Mouse (Mus musculus): ENCODE data around the gene Krt36. TPM values are rescaled to one million over a fixed set of nuclear protein-coding genes. Genes with fewer than 3 reads are reported as not detected.

Gene Krt36
- total and polyA plus RNA-seq, 2 experiments from 2014 or later, result 0.44 TPM; not detected in 1

GRCm38 (mm10) chr11:100124901-100125300 lies 19.5 kb upstream of the Krt36 start:
- Histone ChIP-seq H3K4me2 (ENCODE audit: low read depth, low read length, poor library complexity, severe bottlenecking) (no peak overlapping the region), H3K36me3 (ENCODE audit: insufficient read depth, low read length) (no peaks in the 10 kb centered on the region), H3K27me3 (ENCODE audit: insufficient read depth, low read length) (no peaks in the 10 kb centered on the region), H3K4me3 (ENCODE audit: low read depth, low read length) (no peak overlapping the region), H3K9ac (replicated peaks; ENCODE audit: low read length, poor library complexity, severe bottlenecking) (no peak overlapping the region), H3K4me1 (ENCODE audit: insufficient read depth, low read length) (no peaks in the 10 kb centered on the region), H3K27ac (ENCODE audit: low read depth, low read length) (no peak overlapping the region), H3K9me3 (ENCODE audit: low read length) (no peaks in the 10 kb centered on the region)
- WGBS, result 77% methylated on average over 7 of the region's 7 CpGs
- TF ChIP-seq CTCF (IDR thresholded peaks at IDR 0.05), result no peak
- no peak for DNase-seq (ENCODE audit: low spot score)
- ATAC-seq (ENCODE audit: low FRiP score), result no peak

GRCm38 (mm10) chr11:100121466-100121865 lies 16.0 kb upstream of the Krt36 start, which contains the start of gene Krt13:
Gene Krt13, minus strand, starts transcription at chr11:100121566.
- Histone ChIP-seq H3K4me1 (ENCODE audit: insufficient read depth, low read length) (no peaks in the 10 kb centered on the region), H3K27me3 (ENCODE audit: insufficient read depth, low read length) (no peaks in the 10 kb centered on the region), H3K27ac (ENCODE audit: low read depth, low read length) (no peak within 1 kb of the TSS), H3K9me3 (ENCODE audit: low read length) (no peaks in the 10 kb centered on the region), H3K4me2 (ENCODE audit: low read depth, low read length, poor library complexity, severe bottlenecking) (no peak within 1 kb of the TSS), H3K36me3 (ENCODE audit: insufficient read depth, low read length) (no peaks in the 10 kb centered on the region), H3K9ac (replicated peaks; ENCODE audit: low read length, poor library complexity, severe bottlenecking) (no peak within 1 kb of the TSS), H3K4me3 (ENCODE audit: low read depth, low read length) (no peak within 1 kb of the TSS)
- no peak for DNase-seq (ENCODE audit: low spot score)
- no peak for ATAC-seq (ENCODE audit: low FRiP score)
- WGBS, result 89% methylated on average over 3 of the region's 3 CpGs
- TF ChIP-seq CTCF (IDR thresholded peaks at IDR 0.05), result no peak

- no peak for TF ChIP-seq CTCF (IDR thresholded peaks at IDR 0.05)
- Histone ChIP-seq H3K36me3 (ENCODE audit: insufficient read depth, low read length) (no peaks in the 10 kb centered on the region), H3K4me2 (ENCODE audit: low read depth, low read length, poor library complexity, severe bottlenecking) (no peak overlapping the region), H3K27ac (ENCODE audit: low read depth, low read length) (no peak overlapping the region), H3K9ac (replicated peaks; ENCODE audit: low read length, poor library complexity, severe bottlenecking) (no peak overlapping the region), H3K4me3 (ENCODE audit: low read depth, low read length) (no peak overlapping the region), H3K27me3 (ENCODE audit: insufficient read depth, low read length) (no peaks in the 10 kb centered on the region), H3K9me3 (ENCODE audit: low read length) (no peaks in the 10 kb centered on the region), H3K4me1 (ENCODE audit: insufficient read depth, low read length) (no peaks in the 10 kb centered on the region)
- no peak for DNase-seq (ENCODE audit: low spot score)
- 92% methylated on average over 5 of the region's 5 CpGs for WGBS
- ATAC-seq (ENCODE audit: low FRiP score), result no peak
Observed at GRCm38 (mm10) chr11:100120331-100120730, 14.9 kb upstream of the Krt36 start.

- H3K4me3 ChIP-seq (ENCODE audit: low read depth, low read length), result no peak overlapping the region
- no peaks in the 10 kb centered on the region for H3K27me3 ChIP-seq (ENCODE audit: insufficient read depth, low read length)
- H3K4me2 ChIP-seq (ENCODE audit: low read depth, low read length, poor library complexity, severe bottlenecking), result no peak overlapping the region
- H3K9me3 ChIP-seq (ENCODE audit: low read length), result no peaks in the 10 kb centered on the region
- no peak overlapping the region for H3K27ac ChIP-seq (ENCODE audit: low read depth, low read length)
- ATAC-seq (ENCODE audit: low FRiP score), result no peak
- H3K4me1 ChIP-seq (ENCODE audit: insufficient read depth, low read length), result no peaks in the 10 kb centered on the region
- DNase-seq (ENCODE audit: low spot score), result no peak
- no peak for TF ChIP-seq CTCF (IDR thresholded peaks at IDR 0.05)
- WGBS, result 91% methylated on average over 2 of the region's 2 CpGs
- no peak overlapping the region for H3K9ac ChIP-seq (replicated peaks; ENCODE audit: low read length, poor library complexity, severe bottlenecking)
- H3K36me3 ChIP-seq (ENCODE audit: insufficient read depth, low read length), result no peaks in the 10 kb centered on the region
Observed at GRCm38 (mm10) chr11:100113742-100114029, 8.3 kb upstream of the Krt36 start.

- no peak overlapping the region for H3K4me2 ChIP-seq (ENCODE audit: low read depth, low read length, poor library complexity, severe bottlenecking)
- H3K9ac ChIP-seq (replicated peaks; ENCODE audit: low read length, poor library complexity, severe bottlenecking), result no peak overlapping the region
- 82% methylated on average over 11 of the region's 11 CpGs for WGBS
- no peaks in the 10 kb centered on the region for H3K9me3 ChIP-seq (ENCODE audit: low read length)
- H3K27me3 ChIP-seq (ENCODE audit: insufficient read depth, low read length), result no peaks in the 10 kb centered on the region
- no peaks in the 10 kb centered on the region for H3K36me3 ChIP-seq (ENCODE audit: insufficient read depth, low read length)
- no peak overlapping the region for H3K4me3 ChIP-seq (ENCODE audit: low read depth, low read length)
- H3K4me1 ChIP-seq (ENCODE audit: insufficient read depth, low read length), result no peaks in the 10 kb centered on the region
- no peak overlapping the region for H3K27ac ChIP-seq (ENCODE audit: low read depth, low read length)
- DNase-seq (ENCODE audit: low spot score) (no peak), ATAC-seq (ENCODE audit: low FRiP score) (no peak)
- no peak for TF ChIP-seq CTCF (IDR thresholded peaks at IDR 0.05)
Observed at GRCm38 (mm10) chr11:100112935-100113741, 7.7 kb upstream of the Krt36 start.

- Histone ChIP-seq H3K9me3 (ENCODE audit: low read length) (no peaks in the 10 kb centered on the region), H3K4me3 (ENCODE audit: low read depth, low read length) (no peak overlapping the region), H3K36me3 (ENCODE audit: insufficient read depth, low read length) (no peaks in the 10 kb centered on the region), H3K4me1 (ENCODE audit: insufficient read depth, low read length) (no peaks in the 10 kb centered on the region), H3K27ac (ENCODE audit: low read depth, low read length) (no peak overlapping the region), H3K27me3 (ENCODE audit: insufficient read depth, low read length) (no peaks in the 10 kb centered on the region), H3K4me2 (ENCODE audit: low read depth, low read length, poor library complexity, severe bottlenecking) (no peak overlapping the region), H3K9ac (replicated peaks; ENCODE audit: low read length, poor library complexity, severe bottlenecking) (no peak overlapping the region)
- TF ChIP-seq CTCF (IDR thresholded peaks at IDR 0.05), result no peak
- 64% methylated on average over 15 of the region's 15 CpGs for WGBS
- ATAC-seq (ENCODE audit: low FRiP score) (no peak), DNase-seq (ENCODE audit: low spot score) (no peak)
Observed at GRCm38 (mm10) chr11:100102693-100103429, 2.6 kb downstream of the Krt36 start.
